Mouse (Mus musculus) gastrocnemius, adult 2 months (tissue): ENCODE measurements around the gene Magi2. TPM values are rescaled to one million over a fixed set of nuclear protein-coding genes. Genes with fewer than 3 reads are reported as not detected.
A peak's percentile ranks its signal among the peaks of the same experiment; 100 is the strongest.
"Not testable (repeated sequence)": the region's sequence is repeated elsewhere in the genome, so short reads cannot be mapped to it uniquely, and the experiment has no call there.

Experiments
- DNase-seq: peaks from one replicate; pipeline ENCODE4 v3.0.0; 2022
- H3K27ac ChIP-seq: fragments of 200-600 bp; 2 replicates; pipeline ENCODE4 v1.8.1; 2022; ENCODE audit warnings: mild to moderate bottlenecking
- H3K4me3 ChIP-seq: fragments of 200-600 bp; 2 replicates; pipeline ENCODE4 v1.8.1; 2022; ENCODE audit warnings: mild to moderate bottlenecking, moderate library complexity
- CTCF ChIP-seq: fragments of 200-600 bp; IDR thresholded peaks from 2 replicates; pipeline ENCODE4 v1.8.1; 2022; ENCODE audit warnings: antibody characterized with exemption, mild to moderate bottlenecking, moderate library complexity
- intact Hi-C: fragments of 180-260 bp; cut with DNase I; formaldehyde crosslinking; loops from one replicate; pipeline ENCODE4 v1.15.1; 2025
- total RNA-seq, 2 experiments: library from RNA; stranded (reverse); gene quantifications; 2 replicates each; pipeline ENCODE4 v1.2.3; 2021

The Magi2 gene
- total RNA-seq, 2 experiments from 2014 or later = 0.98 to 1.6 TPM

DNA sequence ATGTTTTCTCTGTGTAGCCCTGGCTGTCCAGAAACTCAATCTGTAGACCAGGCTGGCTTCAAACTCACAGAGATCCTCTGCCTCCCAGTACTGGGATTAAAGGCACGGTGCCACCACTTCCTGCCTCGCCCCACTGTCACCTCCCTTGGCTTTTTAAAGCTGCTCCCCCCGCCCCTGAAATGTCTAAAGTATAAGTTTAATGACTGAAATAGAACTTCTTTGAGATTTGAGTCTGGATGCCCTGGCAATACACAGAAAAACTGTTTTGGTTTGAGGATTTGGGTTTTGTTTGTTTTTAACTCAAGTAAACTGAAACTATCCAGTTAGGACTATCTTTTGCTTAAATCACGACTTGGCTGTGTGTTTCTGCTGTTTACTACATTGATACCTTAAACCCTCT lies 1478.0 kb downstream of the Magi2 start:
- intact Hi-C loops = loop anchor here (5.0 to 10.0 kb wide), 2 partner anchors 62 to 230 kb away; no protein-coding TSS in a partner anchor
- Histone ChIP-seq H3K4me3 (no peak overlapping the region), H3K27ac (no peak overlapping the region)
- no peak for TF ChIP-seq CTCF
- DNase-seq = no peak

DNA sequence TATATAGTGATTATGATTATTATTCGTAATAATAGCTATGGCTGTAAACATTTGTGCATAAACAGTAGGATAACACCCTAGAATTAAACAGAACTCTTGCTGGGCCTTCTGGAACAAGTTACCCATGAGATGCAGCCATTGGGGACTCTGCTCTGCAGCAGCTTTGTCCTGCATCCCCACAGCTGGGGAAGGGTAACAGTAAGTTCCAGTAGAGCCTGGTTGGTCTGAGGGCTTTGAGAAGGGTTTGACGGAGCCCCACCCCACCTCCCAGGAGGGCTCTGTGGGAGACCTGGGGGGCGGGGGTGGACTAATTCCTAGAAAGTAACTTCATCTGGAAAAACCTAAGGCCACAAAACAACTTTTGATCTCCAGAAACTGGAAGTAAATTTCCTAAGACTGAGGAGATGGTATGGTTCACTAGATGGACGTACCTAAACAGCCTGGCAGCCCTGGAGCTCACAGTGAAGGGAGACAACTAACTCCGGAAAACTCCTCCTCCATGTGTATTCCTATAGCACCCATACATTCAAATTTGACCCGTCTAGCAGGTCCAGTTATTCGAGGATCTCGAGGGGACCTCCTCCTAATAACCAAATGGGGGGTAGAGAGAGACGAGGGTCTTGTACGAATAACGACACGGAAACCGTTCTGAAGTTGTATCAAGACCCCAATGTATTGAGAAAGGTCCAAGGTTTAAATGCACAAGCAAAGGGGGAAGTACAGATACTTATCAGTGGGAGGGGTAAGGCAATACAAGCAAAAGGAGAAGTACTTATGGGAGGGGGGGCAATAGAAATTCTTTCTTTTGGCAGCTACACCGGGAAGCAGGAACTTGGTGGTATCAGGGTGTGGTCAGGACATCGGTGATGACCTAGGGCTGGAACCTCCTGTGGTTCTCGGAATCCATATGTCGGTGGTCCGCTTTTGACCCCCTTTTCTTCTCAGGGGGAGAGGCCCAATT lies 1479.8 kb downstream of the Magi2 start:
- not testable (repeated sequence) for H3K4me3 ChIP-seq, H3K27ac ChIP-seq, DNase-seq
- intact Hi-C loops = loop anchor here (10.0 kb wide), 1 partner anchor 232 kb away; no protein-coding TSS in a partner anchor

DNA sequence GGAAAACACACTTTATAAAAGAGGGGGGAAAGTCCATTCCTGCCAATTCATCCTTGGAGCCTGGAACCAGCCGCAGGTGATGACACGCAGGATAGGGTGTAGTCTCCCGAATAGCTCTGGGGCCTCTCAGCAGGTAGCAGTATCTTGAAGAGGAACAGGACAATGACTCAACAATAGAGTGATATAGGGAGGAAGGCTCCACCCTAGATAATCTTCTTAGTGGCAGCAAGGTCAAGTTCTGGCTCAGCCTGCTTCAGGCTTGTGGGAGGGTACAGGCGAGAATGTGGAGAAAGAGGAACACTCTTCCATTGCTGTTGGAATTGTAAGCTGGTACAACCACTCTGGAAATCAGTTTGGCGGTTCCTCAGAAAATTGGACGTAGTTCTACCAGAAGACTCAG lies 1484.0 kb downstream of the Magi2 start:
- H3K27ac ChIP-seq, DNase-seq, intact Hi-C loops: not testable (repeated sequence)

DNA sequence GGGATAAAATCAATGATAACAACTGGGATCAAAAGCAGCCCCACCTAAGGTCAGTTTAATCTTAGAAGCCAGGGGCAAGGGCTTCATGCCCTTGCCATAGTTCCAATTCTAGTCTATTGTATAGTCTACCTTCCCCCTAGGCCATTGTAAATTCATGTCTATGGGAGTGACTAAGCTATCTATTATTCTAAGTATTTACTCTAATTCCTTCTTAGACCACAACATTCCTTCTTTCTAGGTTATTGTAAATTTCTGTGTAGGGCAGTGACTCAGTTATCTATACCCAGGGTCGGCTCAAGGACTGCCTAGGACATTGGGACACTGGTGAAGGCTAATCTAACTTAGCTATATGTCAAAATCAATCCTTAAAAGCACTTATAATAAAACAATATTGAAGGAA lies 1487.8 kb downstream of the Magi2 start:
- H3K27ac ChIP-seq, DNase-seq, intact Hi-C loops, H3K4me3 ChIP-seq: not testable (repeated sequence)

More for the DNA sequence above, 1484.0 kb downstream of the Magi2 start:
- not testable (repeated sequence) for H3K4me3 ChIP-seq

DNA sequence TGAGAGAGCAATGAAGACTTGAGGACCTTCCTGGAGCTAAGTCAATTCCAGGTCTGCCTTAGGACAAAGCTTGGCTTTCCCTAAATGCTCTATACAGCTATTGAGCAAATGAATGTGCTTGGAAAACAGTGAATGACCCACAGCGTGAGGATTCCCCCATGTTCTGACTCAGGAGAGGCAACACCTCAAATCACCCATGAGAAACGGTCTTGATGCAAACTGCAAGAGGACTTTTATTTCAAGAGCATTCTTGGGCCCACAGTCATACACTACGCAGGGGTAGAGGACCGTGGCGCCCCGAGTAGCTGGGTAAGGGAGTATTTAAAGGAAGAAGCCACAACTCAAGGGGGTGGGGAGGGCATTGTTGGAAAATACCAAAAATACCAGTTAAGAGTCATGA lies 1489.1 kb downstream of the Magi2 start:
- H3K27ac ChIP-seq, intact Hi-C loops, DNase-seq, H3K4me3 ChIP-seq: not testable (repeated sequence)

DNA sequence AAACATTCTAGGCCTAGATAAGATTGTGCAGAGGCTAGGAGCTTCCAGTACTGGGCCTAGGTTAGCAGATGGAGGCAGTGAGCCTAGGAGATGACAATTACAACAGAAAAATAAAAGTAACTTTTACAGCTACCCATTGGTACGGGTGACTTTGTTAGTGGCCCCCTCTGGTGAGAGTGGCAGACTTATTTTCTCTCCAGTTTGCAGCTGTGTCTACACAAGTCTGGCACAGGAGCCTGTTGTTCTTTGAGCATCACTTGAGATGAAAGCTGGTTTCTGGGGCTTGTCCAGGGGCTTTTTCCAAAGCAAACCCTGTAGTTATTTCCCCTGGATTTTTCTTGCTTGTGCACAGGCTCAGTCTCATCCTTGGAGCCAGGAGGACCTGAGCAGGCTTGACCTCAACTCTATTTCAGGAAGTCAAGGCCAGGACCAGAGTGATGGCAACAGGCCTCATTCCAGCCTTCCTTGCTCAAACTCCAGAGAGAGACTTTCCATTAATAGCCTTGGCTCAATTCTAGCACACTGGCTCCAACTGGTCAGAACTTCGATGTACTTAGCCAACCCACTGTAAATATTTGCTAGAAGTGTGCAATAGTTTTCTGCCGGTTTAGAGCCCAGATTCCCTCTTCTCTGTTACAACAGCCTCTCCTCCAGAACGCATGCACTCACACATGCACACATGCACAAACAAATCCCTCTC lies 1493.5 kb downstream of the Magi2 start:
- H3K4me3 ChIP-seq = peak overlapping the region; percentile 5; the same call in 1 of the 2 replicates
- peak overlapping the region; percentile 87 for H3K27ac ChIP-seq
- DNase-seq = peak; percentile 81
- intact Hi-C loops = loop anchor here (5.0 to 10.0 kb wide), 2 partner anchors 37 to 244 kb away; no protein-coding TSS in a partner anchor
- no peak for TF ChIP-seq CTCF

DNA sequence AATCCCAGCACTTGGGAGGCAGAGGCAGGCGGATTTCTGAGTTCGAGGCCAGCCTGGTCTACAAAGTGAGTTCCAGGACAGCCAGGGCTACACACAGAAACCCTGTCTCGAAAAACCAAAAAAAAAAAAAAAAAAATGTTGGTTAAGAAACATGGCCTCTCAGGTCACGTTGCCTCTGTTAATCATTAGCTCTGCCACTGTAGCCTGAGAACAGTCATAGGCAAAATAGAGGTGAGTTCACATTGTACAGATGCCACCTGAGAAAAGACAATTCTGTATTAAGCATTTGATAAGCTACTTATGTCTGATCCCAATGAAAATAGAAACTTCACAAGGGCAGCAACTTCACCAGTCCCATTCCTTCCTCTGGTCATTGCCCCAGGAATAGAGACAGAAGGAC lies 1496.4 kb downstream of the Magi2 start:
- H3K27ac ChIP-seq, DNase-seq: not testable (repeated sequence)

DNA sequence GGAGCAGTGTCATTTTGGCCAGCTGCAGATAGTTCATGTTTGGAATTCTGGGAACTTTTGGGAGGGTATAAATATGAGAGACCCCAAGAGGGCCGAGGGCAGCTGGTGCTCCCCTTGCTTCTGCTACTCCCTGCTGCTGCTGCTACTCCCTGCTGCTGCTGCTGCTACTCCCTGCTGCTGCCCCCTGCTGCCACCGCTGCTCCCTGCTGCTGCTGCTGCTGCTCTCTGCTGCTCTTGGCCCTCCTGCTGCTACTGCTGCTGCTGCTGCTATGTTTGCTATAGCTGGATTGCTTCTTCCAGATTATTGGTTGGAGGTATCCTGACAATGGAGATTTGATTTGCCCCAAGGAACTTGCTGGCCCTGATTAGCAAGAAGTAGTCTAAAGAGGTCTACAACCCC lies 1512.0 kb downstream of the Magi2 start:
- Histone ChIP-seq H3K27ac (no peak overlapping the region), H3K4me3 (no peak overlapping the region)
- TF ChIP-seq CTCF = no peak
- intact Hi-C loops = no loop called here
- DNase-seq = no peak

More for the DNA sequence above, 1496.4 kb downstream of the Magi2 start:
- not testable (repeated sequence) for H3K4me3 ChIP-seq
- intact Hi-C loops = loop anchor here (5.0 to 10.0 kb wide), 2 partner anchors 34 to 242 kb away; no protein-coding TSS in a partner anchor

DNA sequence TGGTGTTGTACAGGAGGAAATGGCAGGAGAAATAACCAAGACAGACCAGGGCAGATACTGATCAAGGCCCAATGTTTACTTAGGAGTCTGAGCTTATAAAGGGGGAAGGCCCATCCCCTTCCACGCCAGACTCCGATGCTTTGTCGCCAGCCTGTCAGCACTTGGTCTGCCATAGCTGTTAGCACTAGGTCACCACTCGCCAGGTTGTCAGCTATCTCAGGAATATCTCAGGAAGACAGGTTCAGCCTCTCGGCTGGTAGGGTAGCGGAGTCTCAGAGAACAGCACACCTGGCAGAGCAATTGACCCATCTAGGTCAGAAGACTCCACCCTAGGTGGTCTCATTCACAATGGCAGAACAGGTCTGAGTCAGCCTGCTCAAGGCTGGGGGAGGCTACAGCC lies 1514.4 kb downstream of the Magi2 start:
- H3K4me3 ChIP-seq = no peak overlapping the region
- H3K27ac ChIP-seq = no peak overlapping the region
- no peak for DNase-seq
- no peak for TF ChIP-seq CTCF
- intact Hi-C loops = no loop called here

DNA sequence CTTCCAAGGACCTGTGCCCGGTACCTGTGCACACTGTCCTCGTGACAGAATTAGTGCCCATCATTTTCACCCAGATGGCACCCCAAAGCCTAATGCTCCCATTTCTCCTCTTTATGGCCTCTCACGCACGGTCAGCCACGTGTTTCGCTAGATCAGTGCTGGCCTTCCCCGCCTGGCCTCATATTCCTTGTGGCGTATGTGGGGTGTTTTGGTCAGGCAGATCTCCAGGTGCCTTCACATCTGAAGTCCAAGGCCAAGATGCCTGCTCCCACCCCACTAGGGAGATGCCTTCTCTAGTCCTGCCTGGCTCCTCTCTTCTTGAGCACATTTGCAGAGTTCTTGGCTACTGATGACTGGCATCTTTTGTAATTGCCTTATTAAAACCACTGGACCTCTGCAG lies 1515.1 kb downstream of the Magi2 start:
- no peak for DNase-seq
- intact Hi-C loops = no loop called here
- no peak overlapping the region for H3K27ac ChIP-seq
- H3K4me3 ChIP-seq = no peak overlapping the region
- no peak for TF ChIP-seq CTCF

DNA sequence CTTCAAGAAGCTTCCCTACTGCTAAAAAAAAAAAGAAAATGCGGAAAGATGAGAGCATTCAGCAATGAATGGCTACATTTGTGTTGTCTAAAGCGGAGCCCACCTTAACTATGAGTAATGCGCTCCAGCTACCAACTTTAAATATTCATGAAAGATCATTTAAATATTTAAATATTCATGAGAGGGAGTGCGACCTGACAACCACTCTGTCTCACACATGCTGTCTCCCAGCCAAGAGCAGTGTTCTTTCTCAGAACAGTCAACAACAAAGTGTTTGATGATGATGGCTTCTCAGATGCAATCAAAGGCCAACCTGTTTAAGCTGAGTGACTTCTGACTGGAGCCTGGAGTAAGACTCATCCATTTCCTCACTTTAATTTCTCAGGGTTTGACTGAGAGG lies 1521.3 kb downstream of the Magi2 start:
- no peak for TF ChIP-seq CTCF
- DNase-seq = no peak
- intact Hi-C loops = no loop called here
- no peak overlapping the region for H3K4me3 ChIP-seq
- no peak overlapping the region for H3K27ac ChIP-seq

DNA sequence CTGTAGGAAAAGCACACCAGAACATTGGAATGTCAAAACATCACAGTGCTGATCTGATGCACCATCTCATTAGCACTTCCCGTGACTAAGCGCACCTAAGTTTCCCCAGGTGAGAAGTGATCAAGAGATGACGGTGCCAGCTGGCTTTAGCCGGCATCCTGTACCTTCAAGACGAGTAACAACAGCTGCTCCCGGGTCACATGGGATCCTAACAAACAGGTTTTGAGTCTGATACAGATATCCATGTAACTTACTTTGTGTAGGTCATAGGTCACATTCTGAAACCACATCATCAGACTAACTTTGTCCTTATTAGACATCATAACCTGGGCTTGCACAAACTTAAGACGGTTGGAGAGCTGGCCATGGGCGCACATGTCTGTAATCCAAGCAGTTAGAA lies 1522.0 kb downstream of the Magi2 start:
- TF ChIP-seq CTCF = no peak
- intact Hi-C loops = no loop called here

DNA sequence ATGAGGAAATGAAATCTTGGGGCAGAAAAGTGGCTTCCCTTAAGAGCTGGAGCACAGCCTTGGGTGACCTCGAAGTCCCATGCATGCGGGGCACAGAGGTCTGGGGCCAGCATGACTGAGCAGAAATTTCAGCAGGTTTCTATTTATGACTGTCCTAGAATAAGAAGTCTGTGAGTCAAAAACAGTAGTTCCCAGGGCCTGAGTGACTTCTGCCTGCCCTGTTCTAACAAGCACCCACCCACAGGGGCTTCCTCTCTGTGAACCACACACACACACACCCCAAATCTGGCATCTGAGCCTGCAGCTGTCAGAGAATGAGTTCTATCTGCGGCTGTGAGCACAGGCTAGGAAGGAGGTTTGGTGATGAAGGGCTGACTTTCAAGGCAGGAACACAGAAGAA lies 1522.7 kb downstream of the Magi2 start:
- no peak for TF ChIP-seq CTCF
- Histone ChIP-seq H3K4me3 (no peak overlapping the region), H3K27ac (peak overlapping the region; percentile 28; the same call in 1 of the 2 replicates)
- DNase-seq = no peak
- intact Hi-C loops = no loop called here

More for the DNA sequence above, 1522.0 kb downstream of the Magi2 start:
- Histone ChIP-seq H3K4me3 (no peak overlapping the region), H3K27ac (no peak overlapping the region)
- DNase-seq = no peak
